Mouse (Mus musculus) midbrain, embryonic 16.5 days (tissue): ENCODE measurements around the gene Polr3h. TPM values are rescaled to one million over a fixed set of nuclear protein-coding genes. Genes with fewer than 3 reads are reported as not detected.
A peak's percentile ranks its signal among the peaks of the same experiment; 100 is the strongest.

ENCODE experiments used
- ATAC-seq: fragments of 200-750 bp; cut with Nextera tagmentation; 2 replicates; pipeline ENCODE4 v1.8.0; 2017; ENCODE audit warnings: moderate TSS enrichment
- H3K27ac ChIP-seq: fragments of 300-500 bp; sonication (generic); 2 replicates; pipeline ENCODE4 v1.5.1; 2014; ENCODE audit warnings: mild to moderate bottlenecking, low read length, mixed read lengths
- H3K27me3 ChIP-seq: fragments of 300-500 bp; sonication (generic); 2 replicates; pipeline ENCODE4 v1.6.1; 2014; ENCODE audit warnings: low read depth, low read length, mixed read lengths; ENCODE audit not compliant: control insufficient read depth, insufficient read depth
- H3K36me3 ChIP-seq: fragments of 300-500 bp; sonication (generic); 2 replicates; pipeline ENCODE4 v1.6.1; 2014; ENCODE audit warnings: mild to moderate bottlenecking, low read length, moderate library complexity, mixed read lengths; ENCODE audit not compliant: control insufficient read depth, insufficient read depth
- H3K4me1 ChIP-seq: fragments of 300-500 bp; sonication (generic); 2 replicates; pipeline ENCODE4 v1.6.1; 2014; ENCODE audit warnings: mild to moderate bottlenecking, low read length, mixed read lengths; ENCODE audit not compliant: control insufficient read depth, insufficient read depth
- H3K4me2 ChIP-seq: fragments of 300-500 bp; sonication (generic); 2 replicates; pipeline ENCODE4 v1.6.1; 2014; ENCODE audit warnings: mild to moderate bottlenecking, low read length, mixed read lengths
- H3K4me3 ChIP-seq: fragments of 300-500 bp; sonication (generic); 2 replicates; pipeline ENCODE4 v1.5.1; 2014; ENCODE audit warnings: low read depth, mild to moderate bottlenecking, low read length, moderate library complexity, mixed read lengths
- H3K9ac ChIP-seq: fragments of 300-500 bp; sonication (generic); 2 replicates; pipeline ENCODE4 v1.6.1; 2014; ENCODE audit warnings: low read depth, low read length, mixed read lengths
- H3K9me3 ChIP-seq: fragments of 300-500 bp; sonication (generic); replicated peaks from 2 replicates; pipeline ENCODE4 v1.6.1; 2014; ENCODE audit warnings: mild to moderate bottlenecking, low read length, mixed read lengths; ENCODE audit not compliant: control insufficient read depth, poor library complexity, severe bottlenecking
- WGBS: fragments of 180-500 bp; shearing (Covaris S2); extraction: QIAGEN DNeasy Blood & Tissue Kit; methylation state at CpG from one replicate; pipeline ENCODE4 v1.1.7; 2014; 5-methylcytosine and 5-hydroxymethylcytosine counted together
- polyA plus RNA-seq: library from polyadenylated mRNA; unstranded; fragments of >200 nt; fragmentation: Nextera tagmentation; extraction: Ambion mirVana; gene quantifications from 2 replicates; pipeline ENCODE4 v1.2.1, GENCODE M21; 2015

Polr3h gene
- polyA plus RNA-seq, 1 experiment from 2014 or later, result 77.2 TPM

DNA sequence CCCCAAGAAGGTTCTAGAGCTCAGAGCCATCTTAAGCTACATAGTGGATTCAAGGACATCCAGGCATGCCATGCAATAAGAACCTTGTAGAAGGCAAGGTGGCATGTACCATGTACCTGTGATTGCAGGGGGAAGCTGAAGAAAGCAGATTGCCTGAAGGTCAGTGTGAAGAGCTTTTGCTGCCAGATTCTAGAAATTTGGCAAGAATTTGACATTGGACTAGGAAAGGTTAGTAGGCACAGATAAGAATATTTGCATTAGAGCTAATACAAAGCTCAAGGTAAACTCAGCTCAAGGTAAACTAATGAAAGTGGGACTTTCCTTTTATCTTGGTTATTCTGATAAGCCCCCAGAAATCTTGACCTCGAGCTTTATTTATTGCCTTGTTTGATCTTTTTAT, 38.2 kb upstream of the Polr3h start:
- no peak overlapping the region for H3K27ac ChIP-seq
- no peak for ATAC-seq
- H3K36me3 ChIP-seq, result no peaks in the 10 kb centered on the region
- H3K4me1 ChIP-seq, result peaks cover 6% of the 10 kb centered on the region
- no peaks in the 10 kb centered on the region for H3K9me3 ChIP-seq
- H3K9ac ChIP-seq, result no peak overlapping the region
- H3K4me2 ChIP-seq, result no peak overlapping the region
- WGBS, result 84% methylated on average over 1 of the region's 1 CpGs
- H3K4me3 ChIP-seq, result no peak overlapping the region
- H3K27me3 ChIP-seq, result no peaks in the 10 kb centered on the region

DNA sequence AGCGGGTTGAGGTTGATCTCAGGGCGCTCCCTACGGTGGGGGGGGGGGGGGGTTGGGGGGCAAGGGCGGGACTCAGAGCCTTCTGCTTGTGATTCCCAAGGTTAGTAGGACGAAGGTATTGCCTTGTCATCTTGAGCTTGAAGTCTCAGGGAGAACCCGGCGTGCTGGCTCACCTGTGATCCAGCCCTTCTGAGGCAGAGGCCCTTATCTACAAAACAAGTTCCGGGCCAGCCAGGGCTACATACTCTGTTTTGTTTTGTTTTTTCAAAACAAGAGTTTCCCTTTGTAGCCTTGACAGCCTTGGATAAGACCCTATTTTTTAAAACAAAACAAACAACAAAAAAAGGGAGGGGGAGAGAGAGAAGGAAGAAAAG, 35.0 kb upstream of the Polr3h start:
- H3K27ac ChIP-seq, result peak overlapping the region; percentile 67
- H3K9ac ChIP-seq, result peak overlapping the region; percentile 38; the same call in 1 of the 2 replicates
- H3K4me2 ChIP-seq, result peak overlapping the region; percentile 88
- 3% methylated on average over 6 of the region's 8 CpGs for WGBS
- peaks cover 10% of the 10 kb centered on the region for H3K4me1 ChIP-seq
- H3K4me3 ChIP-seq, result peak overlapping the region; percentile 58
- H3K27me3 ChIP-seq, result no peaks in the 10 kb centered on the region
- ATAC-seq, result no peak; the same call in 1 of the 2 replicates
- H3K36me3 ChIP-seq, result no peaks in the 10 kb centered on the region
- no peaks in the 10 kb centered on the region for H3K9me3 ChIP-seq

GRCm38 (mm10) chr15:81960171-81961077, 34.4 kb upstream of the Polr3h start, which contains the start of gene Pmm1:
Pmm1 (minus strand) TSS chr15:81960930.
- ATAC-seq, result peak; percentile 98
- peaks cover 10% of the 10 kb centered on the region for H3K4me1 ChIP-seq
- peak within 1 kb of the TSS; percentile 92 for H3K9ac ChIP-seq
- H3K27me3 ChIP-seq, result no peaks in the 10 kb centered on the region
- under 1% methylated on average over 77 of the region's 77 CpGs for WGBS
- H3K36me3 ChIP-seq, result peaks cover 4% of the 10 kb centered on the region; the same call in 1 of the 2 replicates
- H3K27ac ChIP-seq, result peak within 1 kb of the TSS; percentile 93
- no peaks in the 10 kb centered on the region for H3K9me3 ChIP-seq
- peak within 1 kb of the TSS; percentile 58 for H3K4me3 ChIP-seq
- H3K4me2 ChIP-seq, result peak within 1 kb of the TSS; percentile 88

DNA sequence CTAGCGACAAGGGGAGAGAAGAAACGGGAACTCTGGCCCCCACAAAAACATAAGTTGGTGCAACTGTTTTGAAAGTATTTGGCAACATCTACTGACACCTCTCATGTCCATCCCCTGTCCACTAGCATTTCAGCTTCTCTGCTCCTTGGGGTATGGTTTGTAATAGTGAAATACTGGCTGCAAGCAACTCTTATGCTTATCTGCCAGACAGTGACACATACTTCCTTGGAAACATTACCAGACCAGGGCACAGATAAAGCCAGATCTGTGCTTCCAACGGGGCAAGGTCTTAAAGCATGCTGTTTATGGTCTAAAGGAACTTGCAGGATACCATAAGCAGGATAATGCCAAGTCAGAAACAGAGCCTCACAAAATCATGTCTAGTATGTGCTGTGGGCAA, 32.9 kb upstream of the Polr3h start:
- Histone ChIP-seq H3K27me3 (no peaks in the 10 kb centered on the region), H3K9ac (no peak overlapping the region), H3K9me3 (no peaks in the 10 kb centered on the region), H3K27ac (no peak overlapping the region), H3K4me1 (peaks cover 10% of the 10 kb centered on the region), H3K36me3 (peaks cover 18% of the 10 kb centered on the region), H3K4me2 (peak overlapping the region; percentile 88; the same call in 1 of the 2 replicates), H3K4me3 (no peak overlapping the region)
- 94% methylated on average over 3 of the region's 3 CpGs for WGBS
- ATAC-seq, result no peak

- WGBS, result 88% methylated on average over 11 of the region's 11 CpGs
- Histone ChIP-seq H3K36me3 (peaks cover 18% of the 10 kb centered on the region), H3K4me3 (no peak overlapping the region), H3K27ac (no peak overlapping the region), H3K9ac (no peak overlapping the region), H3K4me1 (peaks cover 10% of the 10 kb centered on the region), H3K4me2 (no peak overlapping the region), H3K27me3 (no peaks in the 10 kb centered on the region), H3K9me3 (no peaks in the 10 kb centered on the region)
- ATAC-seq, result no peak
These were observed 31.6 kb upstream of the Polr3h start for GRCm38 (mm10) chr15:81957598-81957997.

GRCm38 (mm10) chr15:81956457-81956856, 30.4 kb upstream of the Polr3h start:
- Histone ChIP-seq H3K4me2 (no peak overlapping the region), H3K4me3 (no peak overlapping the region), H3K9ac (no peak overlapping the region), H3K27ac (no peak overlapping the region), H3K9me3 (no peaks in the 10 kb centered on the region), H3K27me3 (no peaks in the 10 kb centered on the region), H3K4me1 (peaks cover 10% of the 10 kb centered on the region), H3K36me3 (peaks cover 18% of the 10 kb centered on the region)
- no peak for ATAC-seq
- 58% methylated on average over 8 of the region's 8 CpGs for WGBS

DNA sequence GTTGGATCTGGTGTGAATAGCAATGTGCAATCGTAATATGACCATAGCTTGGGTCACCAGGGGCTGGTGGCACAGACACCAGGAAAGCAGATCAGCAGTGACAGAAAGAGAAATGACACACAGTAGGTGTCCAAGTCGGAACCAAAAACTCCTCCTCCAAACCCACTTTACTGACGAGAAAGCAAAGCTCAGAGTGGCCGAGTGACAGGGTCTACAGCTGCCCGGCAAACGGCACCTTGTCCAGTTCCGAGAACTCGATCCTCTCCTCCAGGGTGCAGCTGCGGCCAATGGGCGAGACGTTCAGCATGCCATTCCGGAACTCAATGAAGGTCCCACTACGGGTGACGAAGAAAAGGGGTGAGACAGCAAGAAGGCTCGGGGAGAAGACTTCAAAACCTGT, 29.4 kb upstream of the Polr3h start:
- Histone ChIP-seq H3K4me3 (no peak overlapping the region), H3K4me2 (no peak overlapping the region), H3K27me3 (no peaks in the 10 kb centered on the region), H3K9me3 (no peaks in the 10 kb centered on the region), H3K9ac (no peak overlapping the region), H3K36me3 (peaks cover 18% of the 10 kb centered on the region), H3K27ac (no peak overlapping the region), H3K4me1 (peaks cover 10% of the 10 kb centered on the region)
- WGBS, result 91% methylated on average over 15 of the region's 15 CpGs
- no peak for ATAC-seq

DNA sequence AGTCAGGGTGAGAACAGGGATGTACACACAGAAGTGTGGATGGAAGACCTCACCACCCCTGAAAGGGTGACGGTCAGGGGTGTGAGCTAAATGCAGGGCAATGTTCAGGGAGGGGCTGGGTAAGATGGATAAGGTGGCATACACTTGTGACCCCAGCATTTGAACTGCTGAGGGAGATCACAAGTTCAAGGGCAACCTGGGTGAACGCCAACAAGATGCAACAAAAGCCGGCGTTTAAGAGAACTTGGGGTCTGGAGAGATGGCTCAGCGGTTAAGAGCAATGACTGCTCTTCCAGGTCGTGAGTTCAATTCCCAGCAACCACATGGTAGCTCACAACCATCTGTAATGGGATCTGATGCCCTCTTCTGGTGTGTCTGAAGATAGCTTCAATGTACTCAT, 28.7 kb upstream of the Polr3h start:
- ATAC-seq, result no peak
- WGBS, result 93% methylated on average over 6 of the region's 6 CpGs
- Histone ChIP-seq H3K9me3 (no peaks in the 10 kb centered on the region), H3K4me1 (peaks cover 7% of the 10 kb centered on the region), H3K36me3 (peaks cover 19% of the 10 kb centered on the region), H3K4me2 (no peak overlapping the region), H3K9ac (no peak overlapping the region), H3K27me3 (no peaks in the 10 kb centered on the region), H3K27ac (no peak overlapping the region), H3K4me3 (no peak overlapping the region)

GRCm38 (mm10) chr15:81954151-81954583, 28.1 kb upstream of the Polr3h start:
- Histone ChIP-seq H3K4me3 (no peak overlapping the region), H3K4me2 (no peak overlapping the region), H3K9ac (no peak overlapping the region), H3K27ac (no peak overlapping the region), H3K27me3 (no peaks in the 10 kb centered on the region), H3K9me3 (no peaks in the 10 kb centered on the region), H3K4me1 (0 out of 2 replicates have a peak, but pooled peaks cover 3% of the 10 kb centered on the region), H3K36me3 (peaks cover 25% of the 10 kb centered on the region)
- no peak for ATAC-seq
- 93% methylated on average over 9 of the region's 9 CpGs for WGBS
